Mouse (Mus musculus): ENCODE measurements around the gene Slc50a1. TPM values are rescaled to one million over a fixed set of nuclear protein-coding genes. Genes with fewer than 3 reads are reported as not detected.

Slc50a1 gene
- total RNA-seq, 2 experiments from 2014 or later = 27.6 to 29.8 TPM

GRCm38 (mm10) chr3:89268916-89269315, 1.5 kb downstream of the Slc50a1 start:
- DNase-seq (ENCODE audit: low spot score in 2 of 2) = no peak

GRCm38 (mm10) chr3:89266439-89266893, 3.9 kb downstream of the Slc50a1 start:
- peak; percentile 73 to 81 for DNase-seq (ENCODE audit: low spot score in 2 of 2)

GRCm38 (mm10) chr3:89262417-89262816, 8.0 kb downstream of the Slc50a1 start:
- no peak for DNase-seq (ENCODE audit: low spot score in 2 of 2)

- no peak for DNase-seq (ENCODE audit: low spot score in 2 of 2)
Measured at GRCm38 (mm10) chr3:89260211-89260610, 10.2 kb downstream of the Slc50a1 start.

GRCm38 (mm10) chr3:89259076-89259475, 11.3 kb downstream of the Slc50a1 start, which contains the start of gene Dpm3:
Gene Dpm3 (plus strand): TSS chr3:89259358.
- DNase-seq (ENCODE audit: low spot score in 2 of 2) = no peak

GRCm38 (mm10) chr3:89256177-89256576, 14.2 kb downstream of the Slc50a1 start:
- no peak for DNase-seq (ENCODE audit: low spot score in 2 of 2)

GRCm38 (mm10) chr3:89254994-89255393, 15.4 kb downstream of the Slc50a1 start:
- DNase-seq (ENCODE audit: low spot score in 2 of 2) = no peak

GRCm38 (mm10) chr3:89251365-89251895, 18.9 kb downstream of the Slc50a1 start:
- no peak for DNase-seq (ENCODE audit: low spot score in 2 of 2)

GRCm38 (mm10) chr3:89250435-89251040, 19.8 kb downstream of the Slc50a1 start:
- peak in 1 of 2 experiments; percentile 68 for DNase-seq (ENCODE audit: low spot score in 2 of 2)

- DNase-seq (ENCODE audit: low spot score in 2 of 2) = no peak
Measured at GRCm38 (mm10) chr3:89247466-89247865, 22.9 kb downstream of the Slc50a1 start.

GRCm38 (mm10) chr3:89246261-89247100, 23.9 kb downstream of the Slc50a1 start, which contains the start of gene Trim46:
Gene Trim46 (minus strand): TSS chr3:89246309.
- DNase-seq (ENCODE audit: low spot score in 2 of 2) = peak; percentile 86 to 92

GRCm38 (mm10) chr3:89245688-89246171, 24.6 kb downstream of the Slc50a1 start, which contains the start of gene Krtcap2:
Gene Krtcap2 (plus strand): TSS chr3:89245966.
- peak; percentile 73 to 80 for DNase-seq (ENCODE audit: low spot score in 2 of 2)

GRCm38 (mm10) chr3:89244982-89245687, 25.2 kb downstream of the Slc50a1 start:
- peak; percentile 74 to 81 for DNase-seq (ENCODE audit: low spot score in 2 of 2)

- peak; percentile 55 to 66 for DNase-seq (ENCODE audit: low spot score in 2 of 2)
Measured at GRCm38 (mm10) chr3:89244158-89244981, 26.0 kb downstream of the Slc50a1 start.

- DNase-seq (ENCODE audit: low spot score in 2 of 2) = no peak
Measured at GRCm38 (mm10) chr3:89243609-89244008, 26.8 kb downstream of the Slc50a1 start.

- peak; percentile 75 to 77 for DNase-seq (ENCODE audit: low spot score in 2 of 2)
Measured at GRCm38 (mm10) chr3:89242331-89242895, 28.0 kb downstream of the Slc50a1 start.

GRCm38 (mm10) chr3:89238494-89238893, 31.9 kb downstream of the Slc50a1 start:
- peak in 1 of 2 experiments; percentile 16 for DNase-seq (ENCODE audit: low spot score in 2 of 2)

- DNase-seq (ENCODE audit: low spot score in 2 of 2) = no peak
Measured at GRCm38 (mm10) chr3:89237682-89238081, 32.7 kb downstream of the Slc50a1 start.

GRCm38 (mm10) chr3:89236516-89236915, 33.9 kb downstream of the Slc50a1 start:
- DNase-seq (ENCODE audit: low spot score in 2 of 2) = peak in 1 of 2 experiments; percentile 22
